ENCODE assay signal across 22 mouse cellular contexts in genomic region chr16:20300076-20300475, GRCm38 (mm10). TPM values are rescaled to one million over a fixed set of nuclear protein-coding genes. Genes with fewer than 3 reads are reported as not detected.
A peak's percentile ranks its signal among the peaks of the same experiment; 100 is the strongest.
DNase-seq lines count a peak whose midpoint lies in the region; ATAC-seq and TF ChIP-seq lines count a peak whose summit lies in the region.
"Had no signal": no experiment of that assay in that cellular context is flagged by ENCODE, and none has a peak within 500 bp of the region (broad histone marks: within the 10 kb centered on the region; RNA-seq: fewer than 3 reads in every experiment).

No protein-coding gene starts in this region.

- intact Hi-C loops in heart, postnatal 14 days (cut with DNase I): loop anchor here (5.0 to 10.0 kb wide), 2 partner anchors 182 to 575 kb away; no protein-coding TSS in a partner anchor
- intact Hi-C loops in heart, adult 2 months (cut with DNase I): loop anchor here (5.0 to 10.0 kb wide), 4 partner anchors 127 to 575 kb away; partner anchors contain the start of genes Abcc5, Klhl24 and Yeats2

- peak overlapping the region; percentile 89; the same call in 1 of the 2 replicates for H3K9ac ChIP-seq in heart, embryonic 14.5 days (ENCODE audit: low read length)
- 0 out of 2 replicates have a peak overlapping the region, but pooled peaks have one; percentile 84 for H3K9ac ChIP-seq in lung, embryonic 14.5 days
- H3K9ac ChIP-seq in embryonic facial prominence, embryonic 12.5 days: no peak overlapping the region
- no peak overlapping the region for H3K9ac ChIP-seq in midbrain, embryonic 13.5 days (replicated peaks)
- no peak overlapping the region for H3K9ac ChIP-seq in heart, adult 2 months (ENCODE audit: low read depth, low read length)

- H3K9me3 ChIP-seq in heart, embryonic 14.5 days (ENCODE audit: control insufficient read depth, low read length): no peaks in the 10 kb centered on the region
- H3K9me3 ChIP-seq in lung, embryonic 14.5 days (ENCODE audit: low read depth, low read length): no peaks in the 10 kb centered on the region
- H3K9me3 ChIP-seq in embryonic facial prominence, embryonic 12.5 days: no peaks in the 10 kb centered on the region
- no peaks in the 10 kb centered on the region for H3K9me3 ChIP-seq in midbrain, embryonic 13.5 days

- H3K27me3 ChIP-seq in heart, embryonic 14.5 days (ENCODE audit: control insufficient read depth, insufficient read depth, low read length): no peaks in the 10 kb centered on the region
- H3K27me3 ChIP-seq in lung, embryonic 14.5 days (ENCODE audit: insufficient read depth, low read length): no peaks in the 10 kb centered on the region
- H3K27me3 ChIP-seq in embryonic facial prominence, embryonic 12.5 days: no peaks in the 10 kb centered on the region
- no peaks in the 10 kb centered on the region for H3K27me3 ChIP-seq in midbrain, embryonic 13.5 days
- no peaks in the 10 kb centered on the region for H3K27me3 ChIP-seq in cerebellum, adult 2 months (ENCODE audit: control insufficient read depth, insufficient read depth, low read length)
- no peaks in the 10 kb centered on the region for H3K27me3 ChIP-seq in heart, adult 2 months (ENCODE audit: control insufficient read depth, insufficient read depth, low read length)

- TF ChIP-seq CTCF in lung, embryonic 14.5 days (IDR thresholded peaks at IDR 0.05; ENCODE audit: low read depth): no peak
- TF ChIP-seq CTCF in cerebellum, adult 2 months (IDR thresholded peaks at IDR 0.05; ENCODE audit: borderline replicate concordance, insufficient read depth, low read depth, low read length): no peak
- no peak for TF ChIP-seq CTCF in heart, adult 2 months (IDR thresholded peaks at IDR 0.05)

- TF ChIP-seq POLR2A in cerebellum, adult 2 months (IDR thresholded peaks at IDR 0.05; ENCODE audit: borderline replicate concordance, insufficient read depth, low read length): no peak
- no peak for TF ChIP-seq POLR2A in heart, adult 2 months (IDR thresholded peaks at IDR 0.05; ENCODE audit: insufficient read depth, low read depth, low read length)

- no peak for DNase-seq in heart, postnatal 14 days
- no peak for DNase-seq in lung, embryonic 14.5 days
- DNase-seq in lung, postnatal 14 days: no peak
- no peak for DNase-seq in cerebellum, adult 2 months
- no peak for DNase-seq in heart, adult 2 months
- DNase-seq: adrenal gland, adult 2 months; cerebellum, adult 11-12 months; kidney, postnatal 14 days; lung, postnatal 4 days; thymus, postnatal 25 days had no signal

- no peak overlapping the region for H3K27ac ChIP-seq in heart, embryonic 14.5 days (replicated peaks in 1 of 2; ENCODE audit: control insufficient read depth in 1 of 2, insufficient read depth in 1 of 2, low read depth in 2 of 2, low read length in 2 of 2)
- H3K27ac ChIP-seq in lung, embryonic 14.5 days (ENCODE audit: low read depth): no peak overlapping the region
- H3K27ac ChIP-seq in embryonic facial prominence, embryonic 12.5 days: no peak overlapping the region
- no peak overlapping the region for H3K27ac ChIP-seq in midbrain, embryonic 13.5 days
- no peak overlapping the region for H3K27ac ChIP-seq in cerebellum, adult 2 months (ENCODE audit: insufficient read depth, low read length)
- no peak overlapping the region for H3K27ac ChIP-seq in heart, adult 2 months
- H3K27ac ChIP-seq: stomach, postnatal 0 days had no signal

- peaks cover 6% of the 10 kb centered on the region for H3K79me2 ChIP-seq in heart, adult 2 months (replicated peaks; ENCODE audit: control insufficient read depth, insufficient read depth, low read length)

- 0 out of 2 replicates have a peak overlapping the region, but pooled peaks have one; percentile 73 for H3K4me2 ChIP-seq in heart, embryonic 14.5 days (ENCODE audit: low read length)
- H3K4me2 ChIP-seq in lung, embryonic 14.5 days: no peak overlapping the region
- H3K4me2 ChIP-seq in embryonic facial prominence, embryonic 12.5 days (replicated peaks): 0 out of 2 replicates have a peak overlapping the region, but pooled peaks have one; percentile 13
- H3K4me2 ChIP-seq in midbrain, embryonic 13.5 days (replicated peaks): 0 out of 2 replicates have a peak overlapping the region, but pooled peaks have one; percentile 85

- no peak for TF ChIP-seq EP300 in heart, adult 2 months (IDR thresholded peaks at IDR 0.05; ENCODE audit: insufficient read depth, low read depth, low read length)

- H3K4me1 ChIP-seq in heart, embryonic 14.5 days (ENCODE audit: control insufficient read depth in 2 of 2, insufficient read depth in 2 of 2, low read length in 2 of 2): peaks cover 3 to 20% of the 10 kb centered on the region in 2 experiments; a peak in 3 of 4 replicates
- H3K4me1 ChIP-seq in lung, embryonic 14.5 days (ENCODE audit: insufficient read depth): peaks cover 9% of the 10 kb centered on the region
- H3K4me1 ChIP-seq in embryonic facial prominence, embryonic 12.5 days: peaks cover 16% of the 10 kb centered on the region
- H3K4me1 ChIP-seq in midbrain, embryonic 13.5 days (replicated peaks): peaks cover 19% of the 10 kb centered on the region
- H3K4me1 ChIP-seq in cerebellum, adult 2 months (ENCODE audit: control insufficient read depth, insufficient read depth, low read length): peaks cover 3% of the 10 kb centered on the region; the same call in 1 of the 2 replicates
- peaks cover 6% of the 10 kb centered on the region; the same call in 1 of the 2 replicates for H3K4me1 ChIP-seq in heart, adult 2 months (ENCODE audit: control insufficient read depth, insufficient read depth, low read length)

- ATAC-seq in heart, embryonic 14.5 days (ENCODE audit: insufficient number of reproducible peaks, insufficient read depth, low FRiP score, low read depth): no peak
- no peak for ATAC-seq in lung, embryonic 14.5 days (ENCODE audit: insufficient read depth)
- no peak for ATAC-seq in embryonic facial prominence, embryonic 12.5 days (ENCODE audit: insufficient number of reproducible peaks, insufficient read depth, low FRiP score, low TSS enrichment)
- ATAC-seq in midbrain, embryonic 13.5 days: no peak

- H3K4me3 ChIP-seq in heart, embryonic 14.5 days (ENCODE audit: control insufficient read depth in 1 of 2, insufficient read depth in 1 of 2, low read depth in 1 of 2, low read length in 2 of 2): no peak overlapping the region
- H3K4me3 ChIP-seq in lung, embryonic 14.5 days (ENCODE audit: low read depth, low read length): no peak overlapping the region
- H3K4me3 ChIP-seq in embryonic facial prominence, embryonic 12.5 days: no peak overlapping the region
- H3K4me3 ChIP-seq in midbrain, embryonic 13.5 days (replicated peaks): no peak overlapping the region
- no peak overlapping the region for H3K4me3 ChIP-seq in cerebellum, adult 2 months (replicated peaks; ENCODE audit: insufficient read depth, low read depth, low read length)
- H3K4me3 ChIP-seq in heart, adult 2 months: no peak overlapping the region

- peaks cover 32% of the 10 kb centered on the region for H3K36me3 ChIP-seq in heart, embryonic 14.5 days (ENCODE audit: control insufficient read depth, insufficient read depth, low read length)
- H3K36me3 ChIP-seq in lung, embryonic 14.5 days (ENCODE audit: insufficient read depth): peaks cover 19% of the 10 kb centered on the region
- peaks cover 19% of the 10 kb centered on the region for H3K36me3 ChIP-seq in embryonic facial prominence, embryonic 12.5 days
- H3K36me3 ChIP-seq in midbrain, embryonic 13.5 days: peaks cover 30% of the 10 kb centered on the region
- H3K36me3 ChIP-seq in heart, adult 2 months (ENCODE audit: control insufficient read depth, insufficient read depth, low read length): peaks cover 15% of the 10 kb centered on the region

- 92% methylated on average over 2 of the region's 2 CpGs for WGBS in heart, embryonic 14.5 days
- WGBS in lung, embryonic 14.5 days: 88% methylated on average over 2 of the region's 2 CpGs
- WGBS in embryonic facial prominence, embryonic 12.5 days: 90% methylated on average over 2 of the region's 2 CpGs
- WGBS in midbrain, embryonic 13.5 days: 95% methylated on average over 2 of the region's 2 CpGs
- WGBS in cerebellum, adult 2 months: 82% methylated on average over 2 of the region's 2 CpGs
- WGBS in heart, adult 2 months: 90% methylated on average over 2 of the region's 2 CpGs

RNA-seq across cellular contexts. Expression of gene Parl, which starts 2.1 kb away (rescaled TPM):
- polyA plus RNA-seq in heart, embryonic 14.5 days (2014; fragmentation: Nextera tagmentation; extraction: Ambion mirVana): 65.8 and 70.9 TPM in 2 replicates
- total RNA-seq in heart, postnatal 14 days (2021): 100 to 1,000 TPM in 1 of 2 experiments, 10 to 100 TPM in 1; 89.4 to 103 TPM
- polyA plus RNA-seq in lung, embryonic 14.5 days (2014; fragmentation: Nextera tagmentation; extraction: Ambion mirVana): 91.2 and 92.1 TPM in 2 replicates
- polyA plus RNA-seq in embryonic facial prominence, embryonic 12.5 days (2016; fragmentation: Nextera tagmentation; extraction: Ambion mirVana): 89.8 and 95.2 TPM in 2 replicates
- polyA plus RNA-seq in midbrain, embryonic 13.5 days (2015; fragmentation: Nextera tagmentation; extraction: Ambion mirVana): 81.1 and 88.7 TPM in 2 replicates
- 71.2 and 76.3 TPM in 2 replicates for polyA plus RNA-seq in cerebellum, adult 2 months (2012; rRNA removed)
- total RNA-seq in heart, adult 2 months (2021): 10 to 100 TPM; 86.6 to 91.0 TPM
- polyA plus RNA-seq in heart, adult 2 months (2012; rRNA removed): 48.7 and 69.0 TPM in 2 replicates

RNA-seq across cellular contexts. Expression of gene Cyp2ab1, which starts 25.1 kb away (rescaled TPM):
- polyA plus RNA-seq in heart, embryonic 14.5 days (2014; fragmentation: Nextera tagmentation; extraction: Ambion mirVana): not detected in 2 replicates
- 1 to 10 TPM in 1 of 2 experiments, under 1 TPM in 1; 0.63 to 1.1 TPM for total RNA-seq in heart, postnatal 14 days (2021)
- not detected in 2 replicates for polyA plus RNA-seq in lung, embryonic 14.5 days (2014; fragmentation: Nextera tagmentation; extraction: Ambion mirVana)
- not detected in 2 replicates for polyA plus RNA-seq in embryonic facial prominence, embryonic 12.5 days (2016; fragmentation: Nextera tagmentation; extraction: Ambion mirVana)
- not detected in 2 replicates for polyA plus RNA-seq in midbrain, embryonic 13.5 days (2015; fragmentation: Nextera tagmentation; extraction: Ambion mirVana)
- not detected in 2 replicates for polyA plus RNA-seq in cerebellum, adult 2 months (2012; rRNA removed)
- total RNA-seq in heart, adult 2 months (2021): 1 to 10 TPM in 1 of 2 experiments, under 1 TPM in 1; 0.68 to 1.0 TPM
- polyA plus RNA-seq in heart, adult 2 months (2012; rRNA removed): 0.32 and 0.90 TPM in 2 replicates
- total RNA-seq: layer of hippocampus, postnatal 10 days; left cerebral cortex, postnatal 25 days; MEL had no signal
- polyA plus RNA-seq: erythroblast, embryonic 14.5 days; heart, postnatal 0 days; intestine, embryonic 14.5 days; liver, embryonic 16.5 days; stomach, postnatal 0 days had no signal

RNA-seq across cellular contexts. Expression of gene Map6d1, which starts 58.9 kb away (rescaled TPM):
- 0.85 and 1.1 TPM in 2 replicates for polyA plus RNA-seq in heart, embryonic 14.5 days (2014; fragmentation: Nextera tagmentation; extraction: Ambion mirVana)
- total RNA-seq in heart, postnatal 14 days (2021): 1 to 10 TPM in 1 of 2 experiments, under 1 TPM in 1; 0.51 to 1.1 TPM
- 0.70 and 0.71 TPM in 2 replicates for polyA plus RNA-seq in lung, embryonic 14.5 days (2014; fragmentation: Nextera tagmentation; extraction: Ambion mirVana)
- 0.92 and 1.2 TPM in 2 replicates for polyA plus RNA-seq in embryonic facial prominence, embryonic 12.5 days (2016; fragmentation: Nextera tagmentation; extraction: Ambion mirVana)
- 2.2 and 2.7 TPM in 2 replicates for polyA plus RNA-seq in midbrain, embryonic 13.5 days (2015; fragmentation: Nextera tagmentation; extraction: Ambion mirVana)
- polyA plus RNA-seq in cerebellum, adult 2 months (2012; rRNA removed): 67.4 and 70.1 TPM in 2 replicates
- 1 to 10 TPM; 1.0 to 1.6 TPM for total RNA-seq in heart, adult 2 months (2021)
- polyA plus RNA-seq in heart, adult 2 months (2012; rRNA removed): 0.23 and 0.67 TPM in 2 replicates
- total RNA-seq: monocyte, adult 5-6 weeks had no signal

Comparison
In these comparisons a context has a peak if more than half of its experiments do, and no peak if none do; other contexts are left out.
1. H3K9ac ChIP-seq: peak in heart, embryonic 14.5 days (single experiment) and lung, embryonic 14.5 days (single experiment); none in embryonic facial prominence, embryonic 12.5 days (single experiment), midbrain, embryonic 13.5 days (single experiment) and heart, adult 2 months (single experiment).
2. RNA of gene Map6d1, which starts 58.9 kb away (polyA plus RNA-seq): 67.4 to 70.1 TPM in cerebellum, adult 2 months; 2.2 to 2.7 TPM in midbrain, embryonic 13.5 days, 0.85 to 1.1 TPM in heart, embryonic 14.5 days, 0.92 to 1.2 TPM in embryonic facial prominence, embryonic 12.5 days, 0.70 to 0.71 TPM in lung, embryonic 14.5 days and 0.23 to 0.67 TPM in heart, adult 2 months; every median in the first group is over 10 times any median in the second.